Mouse (Mus musculus) kidney, embryonic 15.5 days (tissue): ENCODE measurements around the gene Ces1c. TPM values are rescaled to one million over a fixed set of nuclear protein-coding genes. Genes with fewer than 3 reads are reported as not detected.
A peak's percentile ranks its signal among the peaks of the same experiment; 100 is the strongest.

Experiments
- ATAC-seq: fragments of 200-750 bp; cut with Nextera tagmentation; replicated peaks from 2 replicates; pipeline ENCODE4 v1.8.0; 2017; ENCODE audit warnings: moderate TSS enrichment; ENCODE audit not compliant: low FRiP score
- H3K27ac ChIP-seq: fragments of 300-500 bp; sonication (generic); 2 replicates; pipeline ENCODE4 v1.5.1; 2015; ENCODE audit warnings: mild to moderate bottlenecking, inconsistent platforms
- H3K27me3 ChIP-seq: fragments of 300-500 bp; sonication (generic); 2 replicates; pipeline ENCODE4 v1.6.1; 2015; ENCODE audit warnings: inconsistent platforms
- H3K36me3 ChIP-seq: fragments of 300-500 bp; sonication (generic); 2 replicates; pipeline ENCODE4 v1.6.1; 2015; ENCODE audit warnings: inconsistent platforms
- H3K4me1 ChIP-seq: fragments of 300-500 bp; sonication (generic); 2 replicates; pipeline ENCODE4 v1.6.1; 2015; ENCODE audit warnings: inconsistent platforms
- H3K4me2 ChIP-seq: fragments of 300-500 bp; sonication (generic); 2 replicates; pipeline ENCODE4 v1.6.1; 2015; ENCODE audit warnings: moderate library complexity, mild to moderate bottlenecking, inconsistent platforms
- H3K4me3 ChIP-seq: fragments of 300-500 bp; sonication (generic); replicated peaks from 2 replicates; pipeline ENCODE4 v1.5.1; 2015; ENCODE audit warnings: mild to moderate bottlenecking, inconsistent platforms
- H3K9ac ChIP-seq: fragments of 300-500 bp; sonication (generic); 2 replicates; pipeline ENCODE4 v1.6.1; 2015; ENCODE audit warnings: mild to moderate bottlenecking, inconsistent platforms
- H3K9me3 ChIP-seq: fragments of 300-500 bp; sonication (generic); replicated peaks from 2 replicates; pipeline ENCODE4 v1.6.1; 2016; ENCODE audit warnings: inconsistent platforms
- WGBS: fragments of 180-500 bp; shearing (Covaris S2); methylation state at CpG from one replicate; pipeline ENCODE4 v1.1.7; 2015; ENCODE audit warnings: mixed read lengths; 5-methylcytosine and 5-hydroxymethylcytosine counted together
- polyA plus RNA-seq: library from polyadenylated mRNA; unstranded; fragments of >200 nt; fragmentation: Nextera tagmentation; extraction: Ambion mirVana; gene quantifications from 2 replicates; pipeline ENCODE4 v1.2.1, GENCODE M21; 2015

The Ces1c gene
- polyA plus RNA-seq: 0.08 and 0.23 TPM in 2 replicates

- Histone ChIP-seq H3K27ac (no peak within 1 kb of the TSS), H3K36me3 (no peaks in the 10 kb centered on the region), H3K9me3 (no peaks in the 10 kb centered on the region), H3K4me2 (no peak within 1 kb of the TSS), H3K4me1 (no peaks in the 10 kb centered on the region), H3K4me3 (no peak within 1 kb of the TSS), H3K9ac (no peak within 1 kb of the TSS), H3K27me3 (no peaks in the 10 kb centered on the region)
- WGBS: 91% methylated on average over 3 of the region's 3 CpGs
- ATAC-seq: no peak
Observed at GRCm38 (mm10) chr8:93131233-93131980, at the start of gene Ces1c. TSS of gene Ces1c (minus strand) at chr8:93131283.

GRCm38 (mm10) chr8:93180581-93181129 lies 49.6 kb upstream of the Ces1c start:
- Histone ChIP-seq H3K27me3 (no peaks in the 10 kb centered on the region), H3K9ac (no peak overlapping the region), H3K36me3 (no peaks in the 10 kb centered on the region), H3K4me1 (peaks cover 13% of the 10 kb centered on the region; the same call in 1 of the 2 replicates), H3K9me3 (no peaks in the 10 kb centered on the region), H3K4me2 (no peak overlapping the region), H3K4me3 (no peak overlapping the region), H3K27ac (no peak overlapping the region)
- ATAC-seq: peak; percentile 29; the same call in 1 of the 2 replicates
- WGBS: 32% methylated on average over 4 of the region's 4 CpGs

- Histone ChIP-seq H3K36me3 (no peaks in the 10 kb centered on the region), H3K9me3 (no peaks in the 10 kb centered on the region), H3K27ac (no peak overlapping the region), H3K4me2 (no peak overlapping the region), H3K4me3 (no peak overlapping the region), H3K9ac (no peak overlapping the region), H3K27me3 (no peaks in the 10 kb centered on the region), H3K4me1 (peaks cover 13% of the 10 kb centered on the region; the same call in 1 of the 2 replicates)
- WGBS: 31% methylated on average over 1 of the region's 1 CpGs
- no peak for ATAC-seq
Observed at GRCm38 (mm10) chr8:93176593-93176992, 45.5 kb upstream of the Ces1c start.

GRCm38 (mm10) chr8:93174554-93174953 lies 43.5 kb upstream of the Ces1c start:
- H3K4me1 ChIP-seq: peaks cover 5% of the 10 kb centered on the region; the same call in 1 of the 2 replicates
- no peak overlapping the region for H3K27ac ChIP-seq
- no peak overlapping the region for H3K4me3 ChIP-seq
- H3K9ac ChIP-seq: no peak overlapping the region
- ATAC-seq: no peak
- H3K36me3 ChIP-seq: no peaks in the 10 kb centered on the region
- no peaks in the 10 kb centered on the region for H3K9me3 ChIP-seq
- no peak overlapping the region for H3K4me2 ChIP-seq
- H3K27me3 ChIP-seq: no peaks in the 10 kb centered on the region
- WGBS: 81% methylated on average over 2 of the region's 2 CpGs

- H3K4me3 ChIP-seq: no peak overlapping the region
- H3K27me3 ChIP-seq: no peaks in the 10 kb centered on the region
- 35% methylated on average over 1 of the region's 1 CpGs for WGBS
- no peak overlapping the region for H3K9ac ChIP-seq
- peak; percentile 33; the same call in 1 of the 2 replicates for ATAC-seq
- H3K36me3 ChIP-seq: no peaks in the 10 kb centered on the region
- H3K9me3 ChIP-seq: no peaks in the 10 kb centered on the region
- H3K27ac ChIP-seq: no peak overlapping the region
- H3K4me1 ChIP-seq: peaks cover 5% of the 10 kb centered on the region; the same call in 1 of the 2 replicates
- H3K4me2 ChIP-seq: no peak overlapping the region
Observed at GRCm38 (mm10) chr8:93171846-93172590, 40.9 kb upstream of the Ces1c start.

GRCm38 (mm10) chr8:93163363-93163762 lies 32.3 kb upstream of the Ces1c start:
- no peak overlapping the region for H3K4me3 ChIP-seq
- H3K27ac ChIP-seq: no peak overlapping the region
- no peak for ATAC-seq

GRCm38 (mm10) chr8:93151401-93151800 lies 20.3 kb upstream of the Ces1c start:
- no peaks in the 10 kb centered on the region for H3K9me3 ChIP-seq
- H3K9ac ChIP-seq: no peak overlapping the region
- no peak overlapping the region for H3K4me2 ChIP-seq
- no peaks in the 10 kb centered on the region for H3K4me1 ChIP-seq
- H3K27ac ChIP-seq: no peak overlapping the region
- 96% methylated on average over 1 of the region's 1 CpGs for WGBS
- H3K36me3 ChIP-seq: no peaks in the 10 kb centered on the region
- ATAC-seq: no peak
- H3K27me3 ChIP-seq: no peaks in the 10 kb centered on the region
- no peak overlapping the region for H3K4me3 ChIP-seq

More at GRCm38 (mm10) chr8:93163363-93163762, 32.3 kb upstream of the Ces1c start:
- Histone ChIP-seq H3K4me2 (no peak overlapping the region), H3K4me1 (no peaks in the 10 kb centered on the region), H3K27me3 (no peaks in the 10 kb centered on the region), H3K9me3 (no peaks in the 10 kb centered on the region), H3K9ac (no peak overlapping the region), H3K36me3 (no peaks in the 10 kb centered on the region)
- WGBS: 90% methylated on average over 1 of the region's 1 CpGs

GRCm38 (mm10) chr8:93147331-93147730 lies 16.2 kb upstream of the Ces1c start:
- H3K4me2 ChIP-seq: no peak overlapping the region
- H3K4me1 ChIP-seq: no peaks in the 10 kb centered on the region
- H3K4me3 ChIP-seq: no peak overlapping the region
- no peak for ATAC-seq
- H3K36me3 ChIP-seq: no peaks in the 10 kb centered on the region
- H3K27ac ChIP-seq: no peak overlapping the region
- no peaks in the 10 kb centered on the region for H3K9me3 ChIP-seq
- no peak overlapping the region for H3K9ac ChIP-seq
- no peaks in the 10 kb centered on the region for H3K27me3 ChIP-seq

GRCm38 (mm10) chr8:93140696-93141095 lies 9.6 kb upstream of the Ces1c start:
- H3K36me3 ChIP-seq: no peaks in the 10 kb centered on the region
- H3K4me3 ChIP-seq: no peak overlapping the region
- H3K4me2 ChIP-seq: no peak overlapping the region
- H3K27me3 ChIP-seq: no peaks in the 10 kb centered on the region
- no peak overlapping the region for H3K27ac ChIP-seq
- ATAC-seq: no peak
- H3K4me1 ChIP-seq: no peaks in the 10 kb centered on the region
- 49% methylated on average over 1 of the region's 1 CpGs for WGBS
- no peak overlapping the region for H3K9ac ChIP-seq
- H3K9me3 ChIP-seq: no peaks in the 10 kb centered on the region

GRCm38 (mm10) chr8:93132196-93132595 lies 1.1 kb upstream of the Ces1c start:
- ATAC-seq: no peak
- H3K27ac ChIP-seq: no peak overlapping the region
- no peak overlapping the region for H3K4me3 ChIP-seq
- H3K9ac ChIP-seq: no peak overlapping the region
- no peaks in the 10 kb centered on the region for H3K4me1 ChIP-seq
- H3K36me3 ChIP-seq: no peaks in the 10 kb centered on the region
- H3K9me3 ChIP-seq: no peaks in the 10 kb centered on the region
- WGBS: 89% methylated on average over 2 of the region's 2 CpGs
- no peak overlapping the region for H3K4me2 ChIP-seq
- no peaks in the 10 kb centered on the region for H3K27me3 ChIP-seq

GRCm38 (mm10) chr8:93126476-93126875 lies 4.6 kb downstream of the Ces1c start:
- H3K4me1 ChIP-seq: no peaks in the 10 kb centered on the region
- no peak overlapping the region for H3K27ac ChIP-seq
- 67% methylated on average over 2 of the region's 2 CpGs for WGBS
- H3K27me3 ChIP-seq: no peaks in the 10 kb centered on the region
- H3K9ac ChIP-seq: no peak overlapping the region
- no peak for ATAC-seq
- H3K4me2 ChIP-seq: no peak overlapping the region
- H3K4me3 ChIP-seq: no peak overlapping the region
- no peaks in the 10 kb centered on the region for H3K9me3 ChIP-seq
- no peaks in the 10 kb centered on the region for H3K36me3 ChIP-seq

GRCm38 (mm10) chr8:93122005-93122404 lies 9.1 kb downstream of the Ces1c start:
- Histone ChIP-seq H3K4me1 (no peaks in the 10 kb centered on the region), H3K27ac (no peak overlapping the region), H3K9ac (no peak overlapping the region), H3K4me3 (no peak overlapping the region), H3K27me3 (no peaks in the 10 kb centered on the region), H3K9me3 (no peaks in the 10 kb centered on the region), H3K36me3 (no peaks in the 10 kb centered on the region), H3K4me2 (no peak overlapping the region)
- WGBS: 95% methylated on average over 1 of the region's 1 CpGs
- ATAC-seq: no peak
